Mouse (Mus musculus): ENCODE data around the gene Gm20843.
"Not testable (repeated sequence)": the region's sequence is repeated elsewhere in the genome, so short reads cannot be mapped to it uniquely, and the experiment has no call there.

- not testable (repeated sequence) for TF ChIP-seq CTCF, POLR2A (IDR thresholded peaks at IDR 0.05; ENCODE audit: extremely low read depth, insufficient read depth, low read length)
Observed at GRCm38 (mm10) chrY:72247018-72247417, at the start of gene Gm20843.
